Mouse (Mus musculus) midbrain, embryonic 13.5 days (tissue): ENCODE results near the gene Extl1. TPM values are rescaled to one million over a fixed set of nuclear protein-coding genes. Genes with fewer than 3 reads are reported as not detected.
A peak's percentile ranks its signal among the peaks of the same experiment; 100 is the strongest.

Experiments
- ATAC-seq: fragments of 200-750 bp; cut with Nextera tagmentation; 2 replicates; pipeline ENCODE4 v1.8.0; 2017; ENCODE audit warnings: mild to moderate bottlenecking, moderate TSS enrichment, moderate library complexity
- H3K27ac ChIP-seq: fragments of 300-500 bp; sonication (generic); 2 replicates; pipeline ENCODE4 v1.5.1; 2015; ENCODE audit warnings: inconsistent platforms, mild to moderate bottlenecking, moderate library complexity
- H3K27me3 ChIP-seq: fragments of 300-500 bp; sonication (generic); 2 replicates; pipeline ENCODE4 v1.6.1; 2015; ENCODE audit warnings: mild to moderate bottlenecking, inconsistent platforms
- H3K36me3 ChIP-seq: fragments of 300-500 bp; sonication (generic); 2 replicates; pipeline ENCODE4 v1.6.1; 2015; ENCODE audit warnings: mild to moderate bottlenecking, inconsistent platforms
- H3K4me1 ChIP-seq: fragments of 300-500 bp; sonication (generic); replicated peaks from 2 replicates; pipeline ENCODE4 v1.6.1; 2015; ENCODE audit warnings: inconsistent platforms
- H3K4me2 ChIP-seq: fragments of 300-500 bp; sonication (generic); replicated peaks from 2 replicates; pipeline ENCODE4 v1.6.1; 2015; ENCODE audit warnings: moderate library complexity, mild to moderate bottlenecking, inconsistent platforms
- H3K4me3 ChIP-seq: fragments of 300-500 bp; sonication (generic); replicated peaks from 2 replicates; pipeline ENCODE4 v1.5.1; 2015; ENCODE audit warnings: mild to moderate bottlenecking, inconsistent platforms
- H3K9ac ChIP-seq: fragments of 300-500 bp; sonication (generic); replicated peaks from 2 replicates; pipeline ENCODE4 v1.6.1; 2015; ENCODE audit warnings: mild to moderate bottlenecking, inconsistent platforms
- H3K9me3 ChIP-seq: fragments of 300-500 bp; sonication (generic); 2 replicates; pipeline ENCODE4 v1.6.1; 2016; ENCODE audit warnings: mild to moderate bottlenecking, inconsistent platforms
- WGBS: fragments of 180-500 bp; shearing (Covaris S2); methylation state at CpG from one replicate; pipeline ENCODE4 v1.1.7; 2015; 5-methylcytosine and 5-hydroxymethylcytosine counted together
- polyA plus RNA-seq: library from polyadenylated mRNA; unstranded; fragments of >200 nt; fragmentation: Nextera tagmentation; extraction: Ambion mirVana; gene quantifications from 2 replicates; pipeline ENCODE4 v1.2.1, GENCODE M21; 2015

Extl1 gene
- polyA plus RNA-seq, 1 experiment from 2014 or later = 0.16 TPM

GRCm38 (mm10) chr4:134401856-134402570, 18.4 kb upstream of the Extl1 start:
- ATAC-seq = peak; percentile 48
- Histone ChIP-seq H3K9me3 (no peaks in the 10 kb centered on the region), H3K9ac (no peak overlapping the region), H3K4me1 (peaks cover 42% of the 10 kb centered on the region), H3K36me3 (no peaks in the 10 kb centered on the region), H3K4me3 (no peak overlapping the region), H3K27me3 (no peaks in the 10 kb centered on the region), H3K27ac (peak overlapping the region; percentile 59; the same call in 1 of the 2 replicates), H3K4me2 (peak overlapping the region; percentile 62)
- WGBS = 69% methylated on average over 16 of the region's 16 CpGs

- Histone ChIP-seq H3K9me3 (no peaks in the 10 kb centered on the region), H3K27ac (peak overlapping the region; percentile 59), H3K36me3 (no peaks in the 10 kb centered on the region), H3K4me3 (peak overlapping the region; percentile 37), H3K4me1 (peaks cover 44% of the 10 kb centered on the region), H3K27me3 (no peaks in the 10 kb centered on the region), H3K4me2 (peak overlapping the region; percentile 62), H3K9ac (peak overlapping the region; percentile 54)
- ATAC-seq = peak; percentile 71
- WGBS = 10% methylated on average over 19 of the region's 19 CpGs
Measured at GRCm38 (mm10) chr4:134401181-134401661, 17.6 kb upstream of the Extl1 start.

- WGBS = 21% methylated on average over 5 of the region's 5 CpGs
- peak overlapping the region; percentile 62 for H3K4me2 ChIP-seq
- H3K9ac ChIP-seq = peak overlapping the region; percentile 29; the same call in 1 of the 2 replicates
Measured at GRCm38 (mm10) chr4:134400206-134400605, 16.6 kb upstream of the Extl1 start.

GRCm38 (mm10) chr4:134397732-134398131, 14.1 kb upstream of the Extl1 start:
- peaks cover 33% of the 10 kb centered on the region for H3K4me1 ChIP-seq
- no peak overlapping the region for H3K4me2 ChIP-seq

More at GRCm38 (mm10) chr4:134400206-134400605, 16.6 kb upstream of the Extl1 start:
- ATAC-seq = no peak
- Histone ChIP-seq H3K4me1 (peaks cover 47% of the 10 kb centered on the region), H3K36me3 (no peaks in the 10 kb centered on the region), H3K4me3 (no peak overlapping the region), H3K27ac (no peak overlapping the region), H3K9me3 (no peaks in the 10 kb centered on the region), H3K27me3 (no peaks in the 10 kb centered on the region)

GRCm38 (mm10) chr4:134397121-134397520, 13.5 kb upstream of the Extl1 start:
- H3K4me2 ChIP-seq = peak overlapping the region; percentile 84
- 31% methylated on average over 7 of the region's 7 CpGs for WGBS
- ATAC-seq = no peak
- H3K4me3 ChIP-seq = peak overlapping the region; percentile 52
- H3K27me3 ChIP-seq = no peaks in the 10 kb centered on the region
- H3K27ac ChIP-seq = no peak overlapping the region
- peak overlapping the region; percentile 53; the same call in 1 of the 2 replicates for H3K9ac ChIP-seq
- H3K9me3 ChIP-seq = no peaks in the 10 kb centered on the region
- H3K4me1 ChIP-seq = peaks cover 33% of the 10 kb centered on the region
- no peaks in the 10 kb centered on the region for H3K36me3 ChIP-seq

More at GRCm38 (mm10) chr4:134397732-134398131, 14.1 kb upstream of the Extl1 start:
- Histone ChIP-seq H3K9me3 (no peaks in the 10 kb centered on the region), H3K9ac (no peak overlapping the region), H3K27ac (no peak overlapping the region), H3K4me3 (no peak overlapping the region), H3K27me3 (no peaks in the 10 kb centered on the region), H3K36me3 (no peaks in the 10 kb centered on the region)
- no peak for ATAC-seq
- 90% methylated on average over 9 of the region's 9 CpGs for WGBS

- peak; percentile 99 for ATAC-seq
- Histone ChIP-seq H3K4me2 (peak within 1 kb of the TSS; percentile 84), H3K4me3 (peak within 1 kb of the TSS; percentile 52), H3K4me1 (peaks cover 25% of the 10 kb centered on the region), H3K27ac (peak within 1 kb of the TSS; percentile 82), H3K36me3 (no peaks in the 10 kb centered on the region), H3K9ac (peak within 1 kb of the TSS; percentile 73), H3K9me3 (no peaks in the 10 kb centered on the region), H3K27me3 (no peaks in the 10 kb centered on the region)
- 1% methylated on average over 31 of the region's 31 CpGs for WGBS
Measured at GRCm38 (mm10) chr4:134395977-134396825, 12.6 kb upstream of the Extl1 start, which contains the start of gene Pafah2. Gene Pafah2, plus strand, starts transcription at chr4:134396320.

- Histone ChIP-seq H3K4me2 (peak overlapping the region; percentile 56; the same call in 1 of the 2 replicates), H3K27ac (peak overlapping the region; percentile 82; the same call in 1 of the 2 replicates), H3K9me3 (no peaks in the 10 kb centered on the region)
Measured at GRCm38 (mm10) chr4:134395142-134395541, 11.5 kb upstream of the Extl1 start.

GRCm38 (mm10) chr4:134393026-134393425, 9.4 kb upstream of the Extl1 start:
- Histone ChIP-seq H3K9ac (no peak overlapping the region), H3K9me3 (no peaks in the 10 kb centered on the region), H3K4me3 (no peak overlapping the region), H3K4me2 (no peak overlapping the region), H3K36me3 (no peaks in the 10 kb centered on the region), H3K4me1 (peaks cover 10% of the 10 kb centered on the region), H3K27me3 (no peaks in the 10 kb centered on the region), H3K27ac (no peak overlapping the region)
- ATAC-seq = no peak
- 24% methylated on average over 12 of the region's 12 CpGs for WGBS

More at GRCm38 (mm10) chr4:134395142-134395541, 11.5 kb upstream of the Extl1 start:
- no peaks in the 10 kb centered on the region for H3K27me3 ChIP-seq
- no peak overlapping the region for H3K4me3 ChIP-seq
- H3K4me1 ChIP-seq = peaks cover 15% of the 10 kb centered on the region
- no peaks in the 10 kb centered on the region for H3K36me3 ChIP-seq
- no peak for ATAC-seq
- no peak overlapping the region for H3K9ac ChIP-seq
- 94% methylated on average over 7 of the region's 7 CpGs for WGBS

GRCm38 (mm10) chr4:134392595-134392994, 8.9 kb upstream of the Extl1 start:
- no peak overlapping the region for H3K4me3 ChIP-seq
- H3K9me3 ChIP-seq = no peaks in the 10 kb centered on the region
- no peaks in the 10 kb centered on the region for H3K36me3 ChIP-seq
- H3K4me2 ChIP-seq = no peak overlapping the region
- H3K4me1 ChIP-seq = peaks cover 10% of the 10 kb centered on the region
- 11% methylated on average over 8 of the region's 8 CpGs for WGBS
- no peak overlapping the region for H3K9ac ChIP-seq
- no peak overlapping the region for H3K27ac ChIP-seq
- ATAC-seq = no peak
- no peaks in the 10 kb centered on the region for H3K27me3 ChIP-seq

- WGBS = 87% methylated on average over 1 of the region's 1 CpGs
- H3K4me3 ChIP-seq = no peak overlapping the region
- H3K4me2 ChIP-seq = no peak overlapping the region
- H3K27me3 ChIP-seq = no peaks in the 10 kb centered on the region
- peaks cover 3% of the 10 kb centered on the region for H3K4me1 ChIP-seq
- no peaks in the 10 kb centered on the region for H3K9me3 ChIP-seq
- no peak for ATAC-seq
- no peak overlapping the region for H3K27ac ChIP-seq
- H3K9ac ChIP-seq = no peak overlapping the region
- no peaks in the 10 kb centered on the region for H3K36me3 ChIP-seq
Measured at GRCm38 (mm10) chr4:134391636-134392035, 8.0 kb upstream of the Extl1 start.

GRCm38 (mm10) chr4:134388397-134388796, 4.7 kb upstream of the Extl1 start:
- no peaks in the 10 kb centered on the region for H3K27me3 ChIP-seq
- no peak overlapping the region for H3K4me3 ChIP-seq
- no peak for ATAC-seq
- no peak overlapping the region for H3K4me2 ChIP-seq
- H3K36me3 ChIP-seq = no peaks in the 10 kb centered on the region
- H3K27ac ChIP-seq = no peak overlapping the region
- 13% methylated on average over 5 of the region's 5 CpGs for WGBS
- H3K4me1 ChIP-seq = no peaks in the 10 kb centered on the region; the same call in 1 of the 2 replicates
- no peak overlapping the region for H3K9ac ChIP-seq
- no peaks in the 10 kb centered on the region for H3K9me3 ChIP-seq

GRCm38 (mm10) chr4:134387268-134387667, 3.6 kb upstream of the Extl1 start:
- Histone ChIP-seq H3K9ac (no peak overlapping the region), H3K9me3 (no peaks in the 10 kb centered on the region), H3K4me1 (no peaks in the 10 kb centered on the region), H3K4me3 (no peak overlapping the region), H3K4me2 (no peak overlapping the region), H3K27ac (no peak overlapping the region), H3K36me3 (no peaks in the 10 kb centered on the region), H3K27me3 (no peaks in the 10 kb centered on the region)
- no peak for ATAC-seq
- WGBS = 75% methylated on average over 6 of the region's 6 CpGs
